Mouse (Mus musculus) embryonic facial prominence, embryonic 14.5 days (tissue): ENCODE measurements around the gene Tulp4. TPM values are rescaled to one million over a fixed set of nuclear protein-coding genes. Genes with fewer than 3 reads are reported as not detected.
A peak's percentile ranks its signal among the peaks of the same experiment; 100 is the strongest.
"Not testable (repeated sequence)": the region's sequence is repeated elsewhere in the genome, so short reads cannot be mapped to it uniquely, and the experiment has no call there.

ENCODE experiments used
- ATAC-seq: fragments of 200-750 bp; cut with Nextera tagmentation; 2 replicates; pipeline ENCODE4 v1.8.0; 2017; ENCODE audit warnings: low read depth, moderate number of reproducible peaks, moderate TSS enrichment
- DNase-seq: peaks from one replicate; pipeline ENCODE4 v3.0.0-alpha.2; 2015; ENCODE audit warnings: low spot score
- H3K27ac ChIP-seq: fragments of 300-500 bp; sonication (generic); replicated peaks from 2 replicates; pipeline ENCODE4 v1.5.1; 2014; ENCODE audit warnings: low read depth, mild to moderate bottlenecking, low read length, moderate library complexity
- H3K27me3 ChIP-seq: fragments of 300-500 bp; sonication (generic); replicated peaks from 2 replicates; pipeline ENCODE4 v1.6.1; 2014; ENCODE audit warnings: low read length; ENCODE audit not compliant: control insufficient read depth, insufficient read depth
- H3K36me3 ChIP-seq: fragments of 300-500 bp; sonication (generic); 2 replicates; pipeline ENCODE4 v1.6.1; 2014; ENCODE audit warnings: low read length, mixed read lengths; ENCODE audit not compliant: control insufficient read depth, insufficient read depth
- H3K4me1 ChIP-seq: fragments of 300-500 bp; sonication (generic); 2 replicates; pipeline ENCODE4 v1.6.1; 2014; ENCODE audit warnings: antibody characterized with exemption, low read length; ENCODE audit not compliant: control insufficient read depth, insufficient read depth
- H3K4me2 ChIP-seq: fragments of 300-500 bp; sonication (generic); 2 replicates; pipeline ENCODE4 v1.6.1; 2014; ENCODE audit warnings: low read depth, mild to moderate bottlenecking, low read length, moderate library complexity, mixed read lengths
- H3K4me3 ChIP-seq: fragments of 300-500 bp; sonication (generic); 2 replicates; pipeline ENCODE4 v1.5.1; 2014; ENCODE audit warnings: low read depth, mild to moderate bottlenecking, low read length
- H3K9ac ChIP-seq: fragments of 300-500 bp; sonication (generic); 2 replicates; pipeline ENCODE4 v1.6.1; 2014; ENCODE audit warnings: low read depth, mild to moderate bottlenecking, low read length, moderate library complexity, mixed read lengths
- H3K9me3 ChIP-seq: fragments of 300-500 bp; sonication (generic); 2 replicates; pipeline ENCODE4 v1.6.1; 2016; ENCODE audit warnings: low read length; ENCODE audit not compliant: control insufficient read depth
- WGBS: fragments of 180-500 bp; shearing (Covaris S2); extraction: QIAGEN DNeasy Blood & Tissue Kit; methylation state at CpG from one replicate; pipeline ENCODE4 v1.1.7; 2014; 5-methylcytosine and 5-hydroxymethylcytosine counted together
- polyA plus RNA-seq: library from polyadenylated mRNA; unstranded; fragments of >200 nt; fragmentation: Nextera tagmentation; extraction: Ambion mirVana; gene quantifications from 2 replicates; pipeline ENCODE4 v1.2.1, GENCODE M21; 2014

The Tulp4 gene
- polyA plus RNA-seq, 1 experiment from 2014 or later, result 86.3 TPM

GRCm38 (mm10) chr17:6280513-6280912, 174.3 kb downstream of the Tulp4 start:
- not testable (repeated sequence) for H3K9me3 ChIP-seq, H3K27me3 ChIP-seq, H3K4me1 ChIP-seq, H3K9ac ChIP-seq, H3K4me3 ChIP-seq, H3K36me3 ChIP-seq, H3K4me2 ChIP-seq, DNase-seq, H3K27ac ChIP-seq, ATAC-seq
- 95% methylated on average over 15 of the region's 19 CpGs for WGBS

- not testable (repeated sequence) for H3K4me3 ChIP-seq, H3K4me2 ChIP-seq, H3K9me3 ChIP-seq, H3K27ac ChIP-seq, H3K36me3 ChIP-seq, ATAC-seq, DNase-seq, H3K4me1 ChIP-seq, H3K27me3 ChIP-seq, H3K9ac ChIP-seq
- WGBS, result 94% methylated on average over 7 of the region's 10 CpGs
Measured at GRCm38 (mm10) chr17:6283137-6283536, 176.9 kb downstream of the Tulp4 start.

GRCm38 (mm10) chr17:6286169-6286568, 179.9 kb downstream of the Tulp4 start:
- not testable (repeated sequence) for H3K4me3 ChIP-seq, DNase-seq, H3K4me1 ChIP-seq, H3K9me3 ChIP-seq, ATAC-seq, H3K27ac ChIP-seq, H3K27me3 ChIP-seq, H3K9ac ChIP-seq, H3K4me2 ChIP-seq, H3K36me3 ChIP-seq
- 96% methylated on average over 5 of the region's 5 CpGs for WGBS

- WGBS, result 84% methylated on average over 9 of the region's 12 CpGs
- not testable (repeated sequence) for ATAC-seq
Measured at GRCm38 (mm10) chr17:6289045-6289444, 182.8 kb downstream of the Tulp4 start.

GRCm38 (mm10) chr17:6293882-6294281, 187.6 kb downstream of the Tulp4 start:
- not testable (repeated sequence) for H3K27me3 ChIP-seq, H3K4me3 ChIP-seq, H3K9ac ChIP-seq, H3K9me3 ChIP-seq, H3K36me3 ChIP-seq, DNase-seq, H3K4me1 ChIP-seq, H3K4me2 ChIP-seq, H3K27ac ChIP-seq
- 0 out of 2 replicates have a peak, but pooled peaks have one; percentile 68 for ATAC-seq
- no CpG with 5 or more reads among the region's 5 CpGs for WGBS

More at GRCm38 (mm10) chr17:6289045-6289444, 182.8 kb downstream of the Tulp4 start:
- H3K9ac ChIP-seq, H3K4me2 ChIP-seq, H3K36me3 ChIP-seq, H3K4me1 ChIP-seq, H3K9me3 ChIP-seq, H3K27ac ChIP-seq, H3K4me3 ChIP-seq, H3K27me3 ChIP-seq, DNase-seq: not testable (repeated sequence)

GRCm38 (mm10) chr17:6297060-6297795, 191.0 kb downstream of the Tulp4 start:
- 89% methylated on average over 8 of the region's 15 CpGs for WGBS
- not testable (repeated sequence) for DNase-seq, H3K27me3 ChIP-seq, H3K36me3 ChIP-seq, H3K9ac ChIP-seq, H3K9me3 ChIP-seq, H3K4me2 ChIP-seq, ATAC-seq, H3K4me1 ChIP-seq, H3K4me3 ChIP-seq, H3K27ac ChIP-seq

GRCm38 (mm10) chr17:6300190-6300863, 194.1 kb downstream of the Tulp4 start:
- H3K36me3 ChIP-seq, H3K4me2 ChIP-seq, H3K9ac ChIP-seq, DNase-seq, H3K9me3 ChIP-seq, ATAC-seq, H3K27ac ChIP-seq, H3K4me3 ChIP-seq, H3K4me1 ChIP-seq, H3K27me3 ChIP-seq: not testable (repeated sequence)
- WGBS, result 60% methylated on average over 3 of the region's 12 CpGs
